Comparison of ENCODE assay signal across 8 mouse cellular contexts in the genomic region with DNA sequence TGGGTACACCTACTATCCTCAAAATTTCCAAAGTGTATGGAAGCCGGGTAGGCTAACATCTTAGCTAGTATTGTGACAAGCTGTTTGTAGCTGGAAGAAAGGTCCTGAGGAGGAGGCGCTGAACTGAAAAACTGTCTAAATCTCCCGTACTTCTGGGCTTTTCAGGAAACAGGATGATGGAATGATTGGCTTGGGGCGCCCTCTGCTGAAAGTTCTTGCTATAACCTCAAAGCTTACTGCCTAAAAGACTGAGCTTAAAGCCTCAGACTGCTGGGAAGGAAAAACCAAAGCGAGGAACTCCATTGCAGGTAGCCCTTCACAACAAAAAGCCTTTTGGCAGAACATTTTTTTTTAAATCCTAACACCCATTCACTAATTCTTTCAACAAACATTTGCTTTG.
DNase-seq lines count a peak whose midpoint lies in the region; ATAC-seq lines count a peak whose summit lies in the region.

No protein-coding gene starts in this region.

- peak; percentile 36 for DNase-seq in gastrocnemius, adult 18-20 months (ENCODE audit: low spot score)
- DNase-seq in gastrocnemius, postnatal 25 days, result no peak
- DNase-seq in adrenal gland, postnatal 14 days, result peak; percentile 73
- peak; percentile 67 for DNase-seq in embryonic facial prominence, embryonic 14.5 days (ENCODE audit: low spot score)
- DNase-seq in heart, postnatal 25 days (ENCODE audit: low spot score), result peak; percentile 8
- peak; percentile 29 for DNase-seq in left cerebral cortex, adult 11 months (ENCODE audit: low spot score)
- DNase-seq in natural killer cell, adult 2 months (ENCODE audit: low spot score in 2 of 2), result peak; percentile 4 to 7
- DNase-seq in thymus, postnatal 0 days (ENCODE audit: low spot score), result peak; percentile 68

- WGBS in embryonic facial prominence, embryonic 14.5 days, result 23% methylated on average over 5 of the region's 5 CpGs

- H3K27me3 ChIP-seq in embryonic facial prominence, embryonic 14.5 days (replicated peaks; ENCODE audit: control insufficient read depth, insufficient read depth, low read length), result peaks cover 9% of the 10 kb centered on the region; the same call in 1 of the 2 replicates

- H3K9ac ChIP-seq in embryonic facial prominence, embryonic 14.5 days (ENCODE audit: low read depth, low read length), result no peak overlapping the region

- intact Hi-C loops in heart, postnatal 25 days (cut with DNase I), result loop anchor here (1.0 to 5.0 kb wide), 3 partner anchors 202 to 697 kb away; no protein-coding TSS in a partner anchor

- no peaks in the 10 kb centered on the region for H3K9me3 ChIP-seq in embryonic facial prominence, embryonic 14.5 days (ENCODE audit: control insufficient read depth, low read length)

- H3K4me1 ChIP-seq in embryonic facial prominence, embryonic 14.5 days (ENCODE audit: control insufficient read depth, insufficient read depth, low read length), result no peaks in the 10 kb centered on the region

- no peak overlapping the region for H3K27ac ChIP-seq in embryonic facial prominence, embryonic 14.5 days (replicated peaks; ENCODE audit: low read depth, low read length)

- no peak for ATAC-seq in embryonic facial prominence, embryonic 14.5 days (ENCODE audit: low read depth)

- H3K36me3 ChIP-seq in embryonic facial prominence, embryonic 14.5 days (ENCODE audit: control insufficient read depth, insufficient read depth, low read length), result no peaks in the 10 kb centered on the region

- H3K4me3 ChIP-seq in embryonic facial prominence, embryonic 14.5 days (ENCODE audit: low read depth, low read length), result no peak overlapping the region

- no peak overlapping the region for H3K4me2 ChIP-seq in embryonic facial prominence, embryonic 14.5 days (ENCODE audit: low read depth, low read length)
